Mouse (Mus musculus) ES-Bruce4 (cell line): ENCODE results near the gene Ppp5c.

ENCODE experiments used
- CTCF ChIP-seq: IDR thresholded peaks from one replicate; pipeline ENCODE4 v1.8.1; 2011; ENCODE audit warnings: low read depth, low read length
- POLR2A ChIP-seq: IDR thresholded peaks from one replicate; pipeline ENCODE4 v1.8.1; 2011; ENCODE audit warnings: low read length; ENCODE audit not compliant: insufficient read depth

GRCm38 (mm10) chr7:17050933-17051594, 23.3 kb upstream of the Ppp5c start:
- TF ChIP-seq POLR2A (no peak), CTCF (peak; percentile 88)
